Mouse (Mus musculus): ENCODE results near the gene S100a3.

The S100a3 gene

DNA sequence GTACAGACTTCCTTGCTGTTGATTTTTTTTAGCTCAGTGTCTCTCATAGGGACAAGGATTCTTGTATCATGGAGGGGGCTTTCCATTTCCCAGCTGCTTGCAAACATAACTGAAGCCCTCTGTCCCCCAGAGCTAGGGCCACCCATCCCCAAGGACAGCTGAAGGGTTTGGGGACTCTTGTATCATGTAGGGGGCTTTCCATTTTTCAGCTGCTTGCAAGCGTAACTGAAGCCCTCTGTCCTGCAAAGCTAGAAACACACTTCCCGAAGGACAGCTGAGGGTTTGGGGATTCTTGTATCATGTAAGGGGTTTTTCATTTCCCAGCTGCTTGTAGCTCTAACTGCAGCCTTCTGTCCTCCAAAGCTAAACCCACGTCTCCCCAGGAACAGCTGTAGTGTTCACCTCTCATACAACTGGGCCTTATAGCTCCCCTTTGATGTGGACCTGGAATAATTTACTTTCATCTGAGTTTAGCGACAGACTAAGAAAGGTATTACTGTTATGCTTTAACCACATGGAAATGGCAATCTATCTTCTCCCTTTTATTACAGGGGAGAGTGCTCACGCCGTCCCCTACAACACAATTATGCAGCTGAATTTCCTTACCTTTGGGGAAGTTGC, at the start of gene S100a3:
S100a3 (plus strand) TSS at position 571 of the 621 bp plus-strand sequence.
- no peak for ATAC-seq (ENCODE audit: insufficient number of reproducible peaks, low FRiP score, low TSS enrichment)

DNA sequence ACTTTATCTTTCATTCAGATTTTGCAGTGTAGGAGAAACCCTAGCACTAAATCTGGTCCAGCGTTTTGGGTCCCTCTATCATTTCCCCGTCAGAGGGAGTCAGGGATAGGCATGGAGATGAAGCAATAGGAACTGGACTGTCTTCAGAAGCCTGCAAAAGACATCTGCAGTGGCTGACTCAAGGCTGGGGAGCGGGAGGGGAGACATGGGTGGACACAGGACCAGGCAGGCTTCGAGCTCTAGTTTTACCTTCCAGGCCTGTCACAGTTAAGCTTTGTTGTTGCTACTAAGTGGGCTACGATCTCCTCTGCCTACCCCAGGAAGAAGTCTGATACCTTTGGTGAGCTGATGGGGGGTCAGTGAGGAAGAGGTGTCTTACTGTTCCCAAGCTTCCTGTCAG, 48.1 kb upstream of the S100a3 start:
- ATAC-seq (ENCODE audit: insufficient number of reproducible peaks, low FRiP score, low TSS enrichment) = no peak

DNA sequence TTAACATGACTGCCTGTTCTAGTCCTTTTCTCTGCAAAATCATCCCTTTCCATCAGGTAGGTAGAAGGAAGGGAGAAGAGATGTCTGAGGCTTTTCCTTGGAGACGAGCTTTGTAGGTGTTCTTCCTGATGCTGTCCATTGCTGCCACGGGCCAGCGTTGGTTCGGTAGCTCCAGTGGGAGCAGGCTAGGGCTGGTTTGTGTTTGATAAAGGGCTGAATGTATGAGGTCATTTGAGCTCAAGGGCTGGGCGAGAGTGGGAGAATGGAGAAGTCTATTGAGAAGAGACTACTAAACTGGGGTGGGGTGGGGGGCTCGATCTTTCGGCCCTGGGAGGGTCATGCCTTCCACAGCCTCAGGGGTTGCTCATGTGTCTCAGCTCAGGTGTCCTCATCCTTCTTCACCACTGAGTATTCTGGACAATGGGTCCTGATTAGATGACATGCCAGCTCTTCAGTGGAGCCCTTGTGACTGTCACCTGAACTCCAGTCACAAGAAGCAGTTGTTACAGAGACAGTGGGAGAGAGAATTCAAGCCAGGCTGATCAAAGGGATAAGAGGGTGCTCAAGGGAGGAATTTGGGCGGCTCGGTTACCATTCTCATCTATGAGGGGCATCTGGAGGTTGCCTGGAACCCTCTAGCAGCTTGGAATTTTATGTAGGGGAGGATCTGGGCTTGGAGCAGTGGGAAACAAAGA, 47.3 kb upstream of the S100a3 start:
- ATAC-seq (ENCODE audit: insufficient number of reproducible peaks, low FRiP score, low TSS enrichment) = no peak

DNA sequence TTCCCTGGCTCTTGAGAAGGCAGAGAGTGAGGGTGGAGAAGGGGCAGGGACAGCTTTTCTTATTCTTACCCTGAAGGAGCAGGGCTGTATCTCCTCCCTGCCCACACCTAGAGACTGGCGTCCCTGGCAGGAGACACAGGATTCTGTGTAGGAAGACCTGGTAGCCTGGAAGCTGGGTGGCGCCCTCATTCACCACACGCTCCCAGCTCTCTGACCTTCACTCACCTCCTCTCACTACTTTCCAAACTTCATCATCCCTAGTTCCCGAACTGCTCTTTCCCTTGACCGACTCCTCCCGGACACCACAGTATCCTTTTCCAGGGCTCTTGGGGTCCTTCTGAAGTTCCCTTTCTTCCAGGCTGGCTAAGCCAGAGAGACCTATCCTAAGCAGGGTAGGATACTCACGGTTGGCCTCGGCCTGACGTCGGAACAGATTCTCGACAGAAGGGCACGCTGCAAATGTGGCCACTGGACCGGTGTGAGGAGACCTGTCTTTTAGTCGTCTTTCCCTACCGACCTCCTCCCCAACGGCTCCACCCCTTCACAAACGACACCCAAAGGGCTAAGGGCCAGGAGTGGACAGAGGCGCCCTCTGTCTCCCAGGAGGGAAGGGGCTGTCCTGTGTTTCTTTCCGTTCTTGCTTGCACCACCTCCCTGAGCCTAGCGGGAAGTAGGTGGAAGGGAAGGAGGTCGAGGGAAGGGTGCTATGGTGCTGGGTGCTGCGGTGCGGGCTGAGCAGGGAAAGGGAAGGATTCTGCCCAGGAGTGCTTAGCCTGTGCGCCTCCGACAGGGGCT, 46.4 kb upstream of the S100a3 start, which contains the start of the genes S100a1 and S100a13:
S100a1 (minus strand) TSS at position 597 of the 795 bp plus-strand sequence.
S100a13 (plus strand) TSS at position 640 of the 795 bp plus-strand sequence.
- peak; percentile 12; the same call in 1 of the 2 replicates for ATAC-seq (ENCODE audit: insufficient number of reproducible peaks, low FRiP score, low TSS enrichment)

DNA sequence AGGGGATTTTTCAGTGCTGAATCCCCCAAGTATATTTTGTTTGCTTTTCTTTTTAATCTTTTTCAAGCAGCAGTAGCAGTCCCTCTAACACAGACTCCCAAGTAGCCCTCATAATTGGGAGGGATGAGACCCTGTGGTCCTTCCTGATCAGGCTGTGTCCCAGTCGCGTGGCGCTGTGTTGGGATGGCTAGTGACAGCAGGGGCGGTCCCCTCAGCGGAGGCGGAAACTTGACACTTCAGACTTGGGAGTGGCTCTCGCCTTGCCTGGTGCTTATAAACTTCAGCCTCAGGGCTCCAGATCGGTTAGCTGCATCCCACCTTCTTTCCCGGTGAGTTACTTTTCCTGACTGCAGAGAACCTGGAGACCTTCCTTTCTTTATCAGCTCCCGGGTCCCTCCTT, 45.7 kb upstream of the S100a3 start:
- ATAC-seq (ENCODE audit: insufficient number of reproducible peaks, low FRiP score, low TSS enrichment) = no peak

DNA sequence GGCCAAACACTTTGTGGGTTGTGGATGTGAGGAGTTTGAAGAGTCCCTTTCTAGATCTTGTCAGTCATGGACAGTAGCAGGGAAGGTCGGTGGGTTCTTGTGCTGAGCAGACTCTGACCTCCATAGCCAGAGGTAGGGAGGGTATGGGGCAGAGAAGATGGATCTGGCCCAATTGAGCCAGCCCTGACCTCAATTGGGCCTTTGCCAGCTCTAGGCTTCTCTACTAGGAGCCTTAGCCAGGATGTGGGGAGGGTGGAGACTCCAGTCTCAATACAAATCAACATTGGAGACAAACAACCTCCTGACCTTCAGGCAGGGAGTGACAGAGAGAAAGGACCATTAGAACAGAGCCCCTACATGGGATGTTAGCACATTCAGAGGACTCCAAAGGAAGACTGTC, 45.1 kb upstream of the S100a3 start:
- ATAC-seq (ENCODE audit: insufficient number of reproducible peaks, low FRiP score, low TSS enrichment) = no peak

- no peak for ATAC-seq (ENCODE audit: insufficient number of reproducible peaks, low FRiP score, low TSS enrichment)
Observed at GRCm38 (mm10) chr3:90515789-90516188, 44.6 kb upstream of the S100a3 start.

- ATAC-seq (ENCODE audit: insufficient number of reproducible peaks, low FRiP score, low TSS enrichment) = no peak
Observed at GRCm38 (mm10) chr3:90517711-90518110, 42.7 kb upstream of the S100a3 start.

- ATAC-seq (ENCODE audit: insufficient number of reproducible peaks, low FRiP score, low TSS enrichment) = peak; percentile 45; the same call in 1 of the 2 replicates
Observed at GRCm38 (mm10) chr3:90525421-90525820, 35.0 kb upstream of the S100a3 start.

GRCm38 (mm10) chr3:90526076-90526475, 34.3 kb upstream of the S100a3 start:
- no peak for ATAC-seq (ENCODE audit: insufficient number of reproducible peaks, low FRiP score, low TSS enrichment)

GRCm38 (mm10) chr3:90526580-90526979, 33.8 kb upstream of the S100a3 start, which contains the start of gene S100a14:
Gene S100a14, plus strand, starts transcription at chr3:90526856.
- ATAC-seq (ENCODE audit: insufficient number of reproducible peaks, low FRiP score, low TSS enrichment) = no peak

DNA sequence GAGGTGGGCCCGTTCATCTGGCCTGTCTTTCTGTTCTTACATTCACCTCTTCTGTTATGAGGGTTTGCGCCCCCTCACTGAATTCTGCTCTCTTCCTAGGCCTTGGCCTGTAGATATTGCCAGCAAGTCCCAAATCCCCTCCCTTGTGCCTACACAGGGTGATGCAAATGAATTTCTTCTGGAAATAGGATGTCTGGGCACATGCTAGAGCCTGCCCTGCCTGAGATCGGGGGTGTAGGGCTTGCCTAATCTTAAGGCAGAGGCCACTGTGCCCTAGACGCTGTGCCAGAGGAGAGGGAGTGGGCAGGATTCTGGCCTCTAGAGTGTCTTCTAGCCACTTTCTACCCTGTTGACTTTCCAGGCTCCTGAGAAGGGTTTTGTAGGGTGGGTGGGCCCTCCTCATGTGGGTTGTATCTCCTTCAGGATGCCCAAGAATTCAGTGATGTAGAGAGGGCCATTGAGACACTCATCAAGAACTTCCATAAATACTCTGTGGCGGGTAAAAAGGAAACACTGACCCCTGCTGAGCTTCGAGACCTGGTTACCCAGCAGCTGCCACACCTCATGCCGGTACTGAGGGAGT, 33.0 kb upstream of the S100a3 start:
- no peak for ATAC-seq (ENCODE audit: insufficient number of reproducible peaks, low FRiP score, low TSS enrichment)

DNA sequence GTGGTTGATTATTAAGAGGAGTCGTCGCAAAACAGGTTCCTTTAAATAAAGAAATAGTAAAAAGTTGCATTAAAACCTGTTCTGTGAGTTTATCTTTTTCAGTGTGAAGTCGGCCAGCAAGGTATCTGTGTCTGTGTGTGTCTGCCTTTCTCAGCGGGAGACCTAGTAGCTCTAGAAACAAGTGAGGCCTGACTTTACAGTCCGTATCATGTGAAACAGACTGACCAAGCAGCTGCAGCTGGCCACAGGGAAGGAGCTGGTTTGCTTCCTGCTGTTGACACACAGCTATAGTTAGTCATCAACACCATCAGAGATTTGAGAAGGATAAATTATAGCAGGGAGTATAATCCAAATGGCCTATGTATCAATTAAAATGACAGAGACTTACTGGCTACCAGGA, 28.7 kb upstream of the S100a3 start:
- ATAC-seq (ENCODE audit: insufficient number of reproducible peaks, low FRiP score, low TSS enrichment) = no peak

GRCm38 (mm10) chr3:90535446-90535845, 24.9 kb upstream of the S100a3 start:
- ATAC-seq (ENCODE audit: insufficient number of reproducible peaks, low FRiP score, low TSS enrichment) = no peak

GRCm38 (mm10) chr3:90537141-90537904, 23.1 kb upstream of the S100a3 start, which contains the start of gene S100a16:
Gene S100a16, plus strand, starts transcription at chr3:90537254.
- peak; percentile 87 for ATAC-seq (ENCODE audit: insufficient number of reproducible peaks, low FRiP score, low TSS enrichment)

DNA sequence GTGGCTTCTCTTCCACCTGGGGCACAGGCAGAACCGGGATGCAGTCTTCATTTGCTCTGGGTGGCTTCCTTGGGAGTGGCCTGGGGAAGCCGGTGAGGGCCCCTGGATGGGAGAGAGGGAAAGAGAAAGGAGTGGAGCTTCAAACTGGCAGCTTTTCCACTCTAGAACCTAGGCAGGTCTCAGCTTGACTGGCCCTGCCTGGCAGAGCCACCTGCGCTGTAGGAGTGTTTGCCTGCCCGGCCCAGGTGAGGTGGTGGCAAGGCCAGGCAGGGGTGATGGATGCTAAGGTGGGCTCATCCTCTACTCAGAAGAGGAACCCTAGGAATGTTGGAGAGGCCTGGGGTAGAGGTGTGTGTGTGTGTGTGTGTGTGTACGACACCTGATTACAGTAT, 22.5 kb upstream of the S100a3 start:
- ATAC-seq (ENCODE audit: insufficient number of reproducible peaks, low FRiP score, low TSS enrichment) = no peak

DNA sequence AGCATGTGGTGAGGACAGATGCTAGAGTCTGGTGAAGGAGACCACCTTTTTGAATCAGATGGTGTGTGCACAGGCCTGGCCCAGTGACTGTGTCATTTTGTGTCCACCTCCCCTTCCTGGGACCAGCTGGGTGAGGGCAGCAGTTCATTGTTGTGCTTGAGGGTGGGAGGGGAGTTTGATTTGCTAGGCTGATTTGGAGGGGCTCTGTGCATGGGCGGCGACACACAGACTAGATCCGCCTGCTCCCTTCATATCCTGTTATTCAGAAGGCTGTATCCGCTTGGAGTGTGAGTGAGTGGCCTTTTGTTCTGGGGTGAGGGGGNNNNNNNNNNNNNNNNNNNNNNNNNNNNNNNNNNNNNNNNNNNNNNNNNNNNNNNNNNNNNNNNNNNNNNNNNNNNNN, 19.5 kb upstream of the S100a3 start:
- no peak for ATAC-seq (ENCODE audit: insufficient number of reproducible peaks, low FRiP score, low TSS enrichment)

GRCm38 (mm10) chr3:90549676-90550420, 10.5 kb upstream of the S100a3 start:
- no peak for ATAC-seq (ENCODE audit: insufficient number of reproducible peaks, low FRiP score, low TSS enrichment)

GRCm38 (mm10) chr3:90550421-90550790, 10.0 kb upstream of the S100a3 start:
- ATAC-seq (ENCODE audit: insufficient number of reproducible peaks, low FRiP score, low TSS enrichment) = no peak
